Mouse (Mus musculus) spleen, adult 2 months (tissue): Measurements from ENCODE around the gene Rmdn2. TPM values are rescaled to one million over a fixed set of nuclear protein-coding genes. Genes with fewer than 3 reads are reported as not detected.

Experiments
- DNase-seq, 2 experiments: peaks; one replicate each; pipeline versions ENCODE4 v3.0.0 to v3.0.0-alpha.2; 2012 to 2021; ENCODE audit warnings: low spot score in 2 of 2, low read depth in 1 of 2
- H3K27ac ChIP-seq: fragments of 200-500 bp; 2 replicates; pipeline ENCODE4 v1.5.1; 2012; ENCODE audit warnings: low read length, inconsistent platforms; ENCODE audit not compliant: insufficient read depth
- H3K27me3 ChIP-seq: fragments of 200-500 bp; 2 replicates; pipeline ENCODE4 v1.6.1; 2012; ENCODE audit warnings: mild to moderate bottlenecking, moderate library complexity, low read length, inconsistent platforms; ENCODE audit not compliant: control insufficient read depth, insufficient read depth
- H3K36me3 ChIP-seq: fragments of 200-500 bp; 2 replicates; pipeline ENCODE4 v1.6.1; 2012; ENCODE audit warnings: mild to moderate bottlenecking, low read length, inconsistent platforms; ENCODE audit not compliant: control insufficient read depth, insufficient read depth
- H3K4me1 ChIP-seq: fragments of 200-500 bp; 2 replicates; pipeline ENCODE4 v1.6.1; 2011; ENCODE audit warnings: inconsistent platforms; ENCODE audit not compliant: control insufficient read depth, insufficient read depth, insufficient read length
- H3K4me3 ChIP-seq: fragments of 200-500 bp; 2 replicates; pipeline ENCODE4 v1.5.1; 2011; ENCODE audit warnings: mild to moderate bottlenecking, inconsistent platforms; ENCODE audit not compliant: insufficient read depth, insufficient read length; ENCODE audit errors: extremely low read depth
- CTCF ChIP-seq: fragments of 200-500 bp; IDR thresholded peaks from 2 replicates; pipeline ENCODE4 v1.5.1; 2011; ENCODE audit warnings: mild to moderate bottlenecking, inconsistent platforms; ENCODE audit not compliant: insufficient read depth, insufficient read length, insufficient replicate concordance; ENCODE audit errors: extremely low read depth
- POLR2A ChIP-seq: fragments of 200-500 bp; IDR thresholded peaks from 2 replicates; pipeline ENCODE4 v1.6.1; 2011; ENCODE audit warnings: low read depth, low read length, inconsistent platforms
- WGBS: fragments of 180-500 bp; shearing (Covaris S2); methylation state at CpG from one replicate; pipeline ENCODE4 v1.1.7; 2018; 5-methylcytosine and 5-hydroxymethylcytosine counted together
- polyA plus RNA-seq: library from polyadenylated mRNA; depleted of rRNA; stranded (reverse); fragments of >200 nt; gene quantifications from 2 replicates; pipeline ENCODE4 v1.2.3, GENCODE M21; 2012; rRNA removed

Rmdn2 gene
- polyA plus RNA-seq, result 0.39 and 0.49 TPM in 2 replicates

DNA sequence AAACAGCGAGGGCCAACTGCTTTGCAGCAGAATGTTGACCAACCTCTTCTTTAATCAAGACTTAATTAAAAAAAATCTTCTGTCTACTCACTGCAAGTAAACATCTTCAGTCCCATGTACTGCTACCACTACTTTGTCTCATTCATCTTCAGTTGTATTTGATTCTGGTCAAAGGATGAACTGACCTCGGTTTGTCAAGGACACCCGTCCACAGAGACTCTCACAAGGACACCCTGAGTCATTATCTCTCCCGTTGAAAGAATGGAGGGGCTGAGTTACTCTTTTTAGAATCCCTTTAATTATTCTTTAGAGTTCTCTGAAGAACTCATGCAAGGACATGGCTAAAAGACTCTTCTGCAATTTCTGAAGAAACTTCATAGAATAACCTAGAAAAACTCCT is at the start of gene Rmdn2:
TSS of gene Rmdn2 (plus strand) at position 319 of the 400 bp plus-strand sequence.
- H3K36me3 ChIP-seq, result no peaks in the 10 kb centered on the region
- peaks cover 6% of the 10 kb centered on the region for H3K4me1 ChIP-seq
- WGBS, result 93% methylated on average over 4 of the region's 4 CpGs
- no peaks in the 10 kb centered on the region for H3K27me3 ChIP-seq
- H3K27ac ChIP-seq, result no peak within 1 kb of the TSS
- H3K4me3 ChIP-seq, result no peak within 1 kb of the TSS
- TF ChIP-seq CTCF, result no peak
- DNase-seq, result no peak

DNA sequence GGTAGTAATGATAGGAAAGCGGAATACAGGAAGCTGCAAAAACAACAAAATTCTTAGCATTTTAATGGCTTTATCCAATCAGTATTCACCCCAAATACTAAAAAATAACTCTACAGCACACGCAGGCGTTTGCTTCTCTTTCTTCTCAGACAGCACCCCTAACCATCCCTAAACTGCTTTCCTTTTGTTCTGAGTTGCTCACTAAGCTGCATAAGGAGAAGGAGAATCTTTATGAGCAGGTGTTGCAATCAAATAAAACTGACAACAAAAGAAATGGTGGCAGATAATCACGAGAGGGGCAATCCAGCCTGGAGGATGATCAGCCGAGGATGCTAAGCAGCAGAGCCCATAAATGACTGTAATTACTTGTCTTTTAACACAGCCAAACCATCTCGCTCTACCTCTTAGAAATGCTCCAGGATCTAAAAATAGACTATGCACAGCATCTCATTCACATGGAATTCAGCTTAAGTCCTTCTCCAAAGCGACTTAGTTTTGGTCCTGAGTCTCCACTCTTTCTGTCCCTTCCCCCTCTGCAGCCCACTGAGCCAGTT is 48.5 kb upstream of the Rmdn2 start:
- Histone ChIP-seq H3K27ac (no peak overlapping the region), H3K4me1 (no peaks in the 10 kb centered on the region), H3K27me3 (no peaks in the 10 kb centered on the region), H3K4me3 (no peak overlapping the region), H3K36me3 (no peaks in the 10 kb centered on the region)
- WGBS, result 80% methylated on average over 7 of the region's 7 CpGs
- no peak for DNase-seq
- TF ChIP-seq CTCF, result no peak
- no peak for TF ChIP-seq POLR2A

DNA sequence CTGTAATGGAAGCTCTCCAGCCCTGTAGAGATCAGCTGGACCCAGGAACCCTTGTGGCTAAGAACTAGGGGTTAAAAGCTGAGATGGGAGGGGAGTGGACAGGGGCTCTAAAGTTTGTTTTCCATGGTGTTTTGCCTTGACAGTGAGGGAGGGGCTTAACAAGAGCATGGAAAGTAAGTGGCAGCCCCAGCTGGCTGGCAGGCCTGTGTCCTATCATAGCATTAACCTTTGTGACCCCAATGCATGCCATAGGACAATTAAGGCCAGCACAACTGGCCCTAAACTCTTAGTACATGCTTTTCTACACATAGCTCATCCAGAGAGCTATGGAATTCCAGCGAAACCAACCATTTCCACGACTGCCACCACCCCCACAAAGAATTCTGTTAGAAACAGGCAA is 47.9 kb upstream of the Rmdn2 start:
- Histone ChIP-seq H3K36me3 (no peaks in the 10 kb centered on the region), H3K4me3 (no peak overlapping the region)
- 76% methylated on average over 2 of the region's 2 CpGs for WGBS

DNA sequence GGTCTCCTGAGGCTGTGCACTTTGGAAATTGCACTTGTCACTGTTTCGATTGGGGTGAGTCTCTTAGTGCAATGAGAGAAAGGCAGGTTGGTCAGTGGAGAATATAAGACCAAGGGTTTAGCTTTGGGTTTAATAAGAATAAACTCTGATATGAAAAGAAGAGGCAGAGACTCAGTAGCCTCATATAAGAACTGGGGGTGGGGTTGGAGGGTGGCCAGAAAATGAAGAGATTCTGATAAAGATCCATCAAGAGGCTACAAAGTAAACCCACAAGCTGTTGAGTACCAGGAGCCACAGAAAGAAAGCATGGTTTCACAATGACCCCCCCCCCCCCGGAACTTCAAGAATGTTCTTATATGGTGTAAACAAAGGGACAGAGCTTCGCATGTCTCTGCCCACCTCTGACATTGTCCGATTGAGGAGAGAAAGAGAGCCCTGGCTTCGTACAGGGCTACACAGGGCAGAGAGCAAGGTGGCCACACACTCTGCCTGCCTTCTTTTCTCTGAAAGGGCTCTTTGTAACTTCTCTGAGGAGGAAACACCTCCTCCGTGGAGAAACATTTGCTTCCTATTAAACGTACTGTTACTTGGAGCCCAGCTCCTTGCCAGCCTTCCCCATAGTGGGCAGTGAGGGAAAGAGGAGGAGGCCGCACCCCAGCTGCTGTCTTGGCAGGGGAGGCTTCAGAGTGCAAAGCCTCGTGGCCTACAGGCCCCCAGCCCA is 46.3 kb upstream of the Rmdn2 start:
- H3K36me3 ChIP-seq, result no peaks in the 10 kb centered on the region
- H3K4me3 ChIP-seq, result no peak overlapping the region
- WGBS, result 63% methylated on average over 9 of the region's 9 CpGs
- no peaks in the 10 kb centered on the region for H3K27me3 ChIP-seq
- no peaks in the 10 kb centered on the region for H3K4me1 ChIP-seq
- no peak for DNase-seq
- no peak overlapping the region for H3K27ac ChIP-seq
- TF ChIP-seq CTCF (no peak), POLR2A (no peak)

More for the DNA sequence above, 47.9 kb upstream of the Rmdn2 start:
- H3K4me1 ChIP-seq, result no peaks in the 10 kb centered on the region
- no peak for DNase-seq
- no peaks in the 10 kb centered on the region for H3K27me3 ChIP-seq
- TF ChIP-seq POLR2A (no peak), CTCF (no peak)
- H3K27ac ChIP-seq, result no peak overlapping the region

DNA sequence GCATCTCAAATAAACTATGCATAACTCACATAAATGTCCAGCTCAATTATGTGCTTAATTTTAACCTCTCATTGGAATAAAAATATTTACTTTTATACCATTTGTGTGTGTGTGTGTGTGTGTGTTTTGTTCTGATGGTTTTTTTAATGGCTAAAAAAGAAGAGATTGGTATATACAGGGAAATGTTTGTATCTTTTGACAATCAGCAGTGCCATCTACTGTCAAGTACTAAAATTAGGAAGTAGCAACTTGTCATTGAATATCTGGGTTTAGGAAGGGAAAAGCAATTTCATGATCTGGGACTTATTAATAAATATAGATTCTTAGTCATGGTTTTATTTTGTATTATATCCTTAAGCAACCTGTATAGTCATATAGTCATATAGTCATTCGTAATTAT is 43.3 kb upstream of the Rmdn2 start:
- 88% methylated on average over 1 of the region's 1 CpGs for WGBS
- Histone ChIP-seq H3K4me1 (no peaks in the 10 kb centered on the region), H3K4me3 (no peak overlapping the region), H3K27me3 (no peaks in the 10 kb centered on the region), H3K36me3 (no peaks in the 10 kb centered on the region), H3K27ac (no peak overlapping the region)
- TF ChIP-seq CTCF (no peak), POLR2A (no peak)
- no peak for DNase-seq

DNA sequence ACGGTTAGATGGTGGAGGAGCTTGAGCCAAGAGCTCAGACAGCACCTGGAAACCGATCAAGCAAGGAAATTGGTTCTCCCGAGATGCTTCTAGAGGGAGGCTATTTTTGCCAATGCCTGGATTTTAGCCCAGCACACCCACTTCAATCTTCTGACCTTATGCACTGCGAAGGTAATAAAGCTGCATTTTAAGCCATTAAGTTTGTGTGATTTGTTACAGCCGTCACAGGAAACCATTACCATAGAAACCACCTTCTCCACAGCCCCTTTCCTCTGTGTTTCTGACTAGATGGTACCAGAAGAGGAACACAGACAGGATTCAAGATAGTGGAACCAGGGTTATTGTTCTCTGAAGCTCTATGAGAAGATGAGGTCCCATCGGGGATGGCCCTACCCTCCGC is 33.3 kb upstream of the Rmdn2 start:
- Histone ChIP-seq H3K27ac (no peak overlapping the region), H3K4me3 (no peak overlapping the region), H3K36me3 (no peaks in the 10 kb centered on the region), H3K4me1 (no peaks in the 10 kb centered on the region), H3K27me3 (no peaks in the 10 kb centered on the region)
- WGBS, result 49% methylated on average over 7 of the region's 7 CpGs
- TF ChIP-seq CTCF, result no peak
- TF ChIP-seq POLR2A, result no peak
- DNase-seq, result no peak

DNA sequence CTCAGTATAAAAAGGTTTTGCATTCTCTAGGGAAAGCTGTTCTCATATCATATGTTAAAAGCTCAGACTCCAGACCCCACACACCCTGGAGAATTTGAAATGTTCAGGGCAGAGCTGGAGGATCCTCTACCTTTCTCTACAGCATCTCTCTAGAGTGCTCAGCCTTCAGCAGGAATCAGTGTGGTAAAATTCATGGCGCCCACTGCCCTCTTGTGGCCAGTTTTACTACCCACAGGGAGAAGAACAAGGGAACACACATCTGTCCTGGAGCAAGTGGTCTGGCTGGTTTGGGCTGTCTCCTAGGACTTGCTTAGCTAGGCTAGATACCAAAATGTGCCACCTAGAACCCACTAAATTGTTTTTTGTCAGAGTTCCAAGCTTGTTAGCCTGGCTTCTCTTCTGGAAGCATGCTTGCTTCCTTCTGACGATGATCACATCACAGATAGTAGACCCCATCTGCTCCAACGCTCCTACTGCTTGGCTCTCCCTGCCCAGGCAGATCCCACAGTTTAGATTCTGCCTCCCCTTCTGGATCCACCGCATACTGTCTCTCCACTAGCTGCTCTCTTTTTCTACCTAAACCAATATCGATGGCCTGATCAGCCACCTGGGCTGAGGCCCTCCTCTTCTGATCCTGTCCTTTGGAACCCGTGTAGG is 31.3 kb upstream of the Rmdn2 start:
- H3K4me1 ChIP-seq, result no peaks in the 10 kb centered on the region
- H3K27me3 ChIP-seq, result no peaks in the 10 kb centered on the region
- TF ChIP-seq POLR2A, result no peak
- TF ChIP-seq CTCF, result peak; percentile 70; the same call in 1 of the 2 replicates
- no peaks in the 10 kb centered on the region for H3K36me3 ChIP-seq
- H3K27ac ChIP-seq, result no peak overlapping the region
- peak; percentile 30 to 56 for DNase-seq
- H3K4me3 ChIP-seq, result no peak overlapping the region
- WGBS, result 71% methylated on average over 6 of the region's 6 CpGs
